Mouse (Mus musculus) gastrocnemius, postnatal 14 days (tissue): ENCODE data around the gene Fgb. TPM values are rescaled to one million over a fixed set of nuclear protein-coding genes. Genes with fewer than 3 reads are reported as not detected.
A peak's percentile ranks its signal among the peaks of the same experiment; 100 is the strongest.

Experiments used
- DNase-seq: peaks from one replicate; pipeline ENCODE4 v3.0.0; 2021; ENCODE audit warnings: mixed read lengths
- intact Hi-C: fragments of 180-260 bp; cut with DNase I; formaldehyde crosslinking; loops from one replicate; pipeline ENCODE4 v1.15.1; 2025; ENCODE audit warnings: low total_unique reads
- total RNA-seq, 2 experiments: library from RNA; stranded (reverse); gene quantifications; 2 replicates each; pipeline ENCODE4 v1.2.3; 2021

The Fgb gene
- total RNA-seq, 2 experiments from 2014 or later: not detected

- peak; percentile 75 for DNase-seq
- intact Hi-C loops: loop anchor here (5.0 to 10.0 kb wide), 2 partner anchors 89 to 282 kb away; no protein-coding TSS in a partner anchor
Observed at GRCm38 (mm10) chr3:82995368-82995767, 54.3 kb downstream of the Fgb start.

GRCm38 (mm10) chr3:82992956-82993355, 56.7 kb downstream of the Fgb start:
- intact Hi-C loops: loop anchor here (10.0 kb wide), 1 partner anchor 92 kb away; no protein-coding TSS in a partner anchor
- DNase-seq: no peak

- no peak for DNase-seq
- intact Hi-C loops: loop anchor here (10.0 kb wide), 1 partner anchor 93 kb away; no protein-coding TSS in a partner anchor
Observed at GRCm38 (mm10) chr3:82991963-82992362, 57.7 kb downstream of the Fgb start.

Other genes with a start within 250 kb of the Fgb start
- under 1 TPM; 0.41 to 0.82 TPM for gene Rbm46, start 173.4 kb downstream of the Fgb start, total RNA-seq
- under 1 TPM; 0.07 to 0.10 TPM for gene Lrat, start 145.9 kb downstream of the Fgb start, total RNA-seq
- not detected for gene Fgg, start 42.1 kb downstream of the Fgb start, total RNA-seq
- gene Fga, start 23.8 kb downstream of the Fgb start, total RNA-seq: not detected
- 10 to 100 TPM; 24.9 to 25.2 TPM for gene Plrg1, start 5.7 kb upstream of the Fgb start, total RNA-seq
- 1 to 10 TPM; 3.9 to 4.4 TPM for gene Dchs2, start 78.1 kb upstream of the Fgb start, total RNA-seq